Mouse (Mus musculus): ENCODE measurements at regions not wholly inside any gene's neighbourhood (a gene's known extent, or its start where the extent isn't known, plus 50 kb on each side); places are given as distances from the start of the nearest gene placed in this dataset.
"Not testable (repeated sequence)": the region's sequence is repeated elsewhere in the genome, so short reads cannot be mapped to it uniquely, and the experiment has no call there.

- no peak for DNase-seq (ENCODE audit: low read depth)
Measured at GRCm38 (mm10) chr10:11515144-11515543, 171.9 kb downstream of the Epm2a start.

GRCm38 (mm10) chr10:11517122-11517521, 173.9 kb downstream of the Epm2a start:
- DNase-seq (ENCODE audit: low read depth) = peak; percentile 14

- no peak for DNase-seq (ENCODE audit: low read depth)
Measured at GRCm38 (mm10) chr10:11531343-11531742, 188.1 kb downstream of the Epm2a start.

GRCm38 (mm10) chr10:11555376-11555775, 212.2 kb downstream of the Epm2a start:
- DNase-seq (ENCODE audit: low read depth) = not testable (repeated sequence)

- no peak for DNase-seq (ENCODE audit: low read depth)
Measured at GRCm38 (mm10) chr10:11570523-11571055, 227.4 kb downstream of the Epm2a start.

GRCm38 (mm10) chr10:11608451-11608850, 265.2 kb downstream of the Epm2a start:
- DNase-seq (ENCODE audit: low read depth) = no peak

- not testable (repeated sequence) for DNase-seq (ENCODE audit: low read depth)
Measured at GRCm38 (mm10) chr10:11609092-11609491, 265.9 kb downstream of the Epm2a start.

GRCm38 (mm10) chr10:11648151-11648550, 304.9 kb downstream of the Epm2a start:
- DNase-seq (ENCODE audit: low read depth) = no peak

- no peak for DNase-seq (ENCODE audit: low read depth)
Measured at GRCm38 (mm10) chr10:11660056-11660770, 317.0 kb downstream of the Epm2a start.

GRCm38 (mm10) chr10:11661660-11662250, 318.6 kb downstream of the Epm2a start:
- peak; percentile 7 for DNase-seq (ENCODE audit: low read depth)

- no peak for DNase-seq (ENCODE audit: low read depth)
Measured at GRCm38 (mm10) chr10:11709742-11710141, 366.5 kb downstream of the Epm2a start.

- no peak for DNase-seq (ENCODE audit: low read depth)
Measured at GRCm38 (mm10) chr10:11724775-11725174, 381.6 kb downstream of the Epm2a start.

- DNase-seq (ENCODE audit: low read depth) = peak; percentile 78
Measured at GRCm38 (mm10) chr10:11729536-11729935, 386.3 kb downstream of the Epm2a start.

- no peak for DNase-seq (ENCODE audit: low read depth)
Measured at GRCm38 (mm10) chr10:11739574-11740368, 396.6 kb downstream of the Epm2a start.

- DNase-seq (ENCODE audit: low read depth) = no peak
Measured at GRCm38 (mm10) chr10:11745587-11745986, 402.4 kb downstream of the Epm2a start.

GRCm38 (mm10) chr10:11746959-11747358, 403.8 kb downstream of the Epm2a start:
- DNase-seq (ENCODE audit: low read depth) = no peak

- no peak for DNase-seq (ENCODE audit: low read depth)
Measured at GRCm38 (mm10) chr10:11755105-11755730, 412.0 kb downstream of the Epm2a start.

- no peak for DNase-seq (ENCODE audit: low read depth)
Measured at GRCm38 (mm10) chr10:11777894-11778293, 434.7 kb downstream of the Epm2a start.

GRCm38 (mm10) chr10:11780302-11780701, 437.1 kb downstream of the Epm2a start:
- DNase-seq (ENCODE audit: low read depth) = no peak

GRCm38 (mm10) chr10:11787240-11787639, 444.0 kb downstream of the Epm2a start:
- no peak for DNase-seq (ENCODE audit: low read depth)

- DNase-seq (ENCODE audit: low read depth) = no peak
Measured at GRCm38 (mm10) chr10:11799510-11799909, 456.3 kb downstream of the Epm2a start.
